Mouse (Mus musculus) embryonic facial prominence, embryonic 11.5 days (tissue): ENCODE results near the gene Olfr435. TPM values are rescaled to one million over a fixed set of nuclear protein-coding genes. Genes with fewer than 3 reads are reported as not detected.

Source experiments
- polyA plus RNA-seq: library from polyadenylated mRNA; unstranded; fragments of >200 nt; fragmentation: Nextera tagmentation; extraction: Ambion mirVana; gene quantifications from 2 replicates; pipeline ENCODE4 v1.2.1, GENCODE M21; 2014

Olfr435 gene
- polyA plus RNA-seq, 1 experiment from 2014 or later = not detected

Other genes with a start within 250 kb of the Olfr435 start
- gene Olfr444, start 248.1 kb upstream of the Olfr435 start, polyA plus RNA-seq = not detected in 2 replicates
- not detected in 2 replicates for gene Olfr441, start 90.8 kb upstream of the Olfr435 start, polyA plus RNA-seq
- not detected in 2 replicates for gene Olfr237-ps1, start 50.6 kb upstream of the Olfr435 start, polyA plus RNA-seq
- not detected in 2 replicates for gene Olfr437, start 33.9 kb upstream of the Olfr435 start, polyA plus RNA-seq
- gene Olfr13, start 25.0 kb upstream of the Olfr435 start, polyA plus RNA-seq = not detected in 2 replicates
- not detected in 2 replicates for gene Olfr434, start 15.9 kb downstream of the Olfr435 start, polyA plus RNA-seq
- gene Olfr47, start 34.4 kb downstream of the Olfr435 start, polyA plus RNA-seq = not detected in 2 replicates
- gene Arhgef5, start 68.4 kb downstream of the Olfr435 start, polyA plus RNA-seq = 4.5 and 5.7 TPM in 2 replicates
- gene Nobox, start 112.4 kb downstream of the Olfr435 start, polyA plus RNA-seq = not detected in 2 replicates